Mouse (Mus musculus) CH12.LX (cell line): ENCODE measurements around the gene Tspan17.

Experiments used
- CTCF ChIP-seq, 2 experiments: IDR thresholded peaks in 1 of 2; conservative IDR thresholded peaks in 1 of 2; 2 replicates each; pipeline ENCODE4 v1.5.1; 2011 to 2012; ENCODE audit warnings: low read depth in 2 of 2, low read length in 2 of 2, improper control_type of control experiment in 1 of 2, inconsistent platforms in 1 of 2, mild to moderate bottlenecking in 1 of 2, moderate library complexity in 1 of 2
- ZMIZ1 ChIP-seq: IDR thresholded peaks from 2 replicates; pipeline ENCODE4 v1.6.1; 2012; ENCODE audit warnings: low read depth, mild to moderate bottlenecking, inconsistent platforms, low read length, improper control_type of control experiment

GRCm38 (mm10) chr13:54811476-54811875 is 22.3 kb downstream of the Tspan17 start:
- TF ChIP-seq CTCF (conservative IDR thresholded peaks at IDR 0.05 in 1 of 2, IDR thresholded peaks at IDR 0.05 in 1 of 2; ENCODE audit: low read depth in 2 of 2, low read length in 2 of 2) (no peak), ZMIZ1 (no peak)
